Mouse (Mus musculus): Measurements from ENCODE around the gene Cd207. TPM values are rescaled to one million over a fixed set of nuclear protein-coding genes. Genes with fewer than 3 reads are reported as not detected.

Gene Cd207
- polyA plus RNA-seq, 1 experiment, result not detected

GRCm38 (mm10) chr6:83696684-83697083 is 19.0 kb upstream of the Cd207 start:
- peaks cover 63% of the 10 kb centered on the region for H3K27me3 ChIP-seq (ENCODE audit: control insufficient read depth, insufficient read depth, low read length)
- no peak overlapping the region for H3K4me3 ChIP-seq (ENCODE audit: low read depth, low read length)
- TF ChIP-seq POLR2A (IDR thresholded peaks at IDR 0.05; ENCODE audit: low read depth, low read length) (no peak), CTCF (IDR thresholded peaks at IDR 0.05; ENCODE audit: extremely low read depth, insufficient read length, insufficient replicate concordance, low read depth, low read length) (no peak)
- no peaks in the 10 kb centered on the region for H3K4me1 ChIP-seq (ENCODE audit: control insufficient read depth, insufficient read depth, insufficient read length, low read length)
- H3K36me3 ChIP-seq (ENCODE audit: control insufficient read depth, insufficient read depth, low read length), result no peaks in the 10 kb centered on the region
- H3K27ac ChIP-seq (ENCODE audit: insufficient read depth, low read depth, low read length), result no peak overlapping the region
- 3% methylated on average over 7 of the region's 7 CpGs for WGBS

- no peaks in the 10 kb centered on the region for H3K36me3 ChIP-seq (ENCODE audit: control insufficient read depth, insufficient read depth, low read length)
- 5% methylated on average over 3 of the region's 3 CpGs for WGBS
- no peak for TF ChIP-seq POLR2A (IDR thresholded peaks at IDR 0.05; ENCODE audit: low read depth, low read length)
- TF ChIP-seq CTCF (IDR thresholded peaks at IDR 0.05; ENCODE audit: extremely low read depth, insufficient read length, insufficient replicate concordance, low read depth, low read length), result no peak
- no peaks in the 10 kb centered on the region for H3K4me1 ChIP-seq (ENCODE audit: control insufficient read depth, insufficient read depth, insufficient read length, low read length)
- H3K27me3 ChIP-seq (ENCODE audit: control insufficient read depth, insufficient read depth, low read length), result peaks cover 66% of the 10 kb centered on the region
- no peak overlapping the region for H3K27ac ChIP-seq (ENCODE audit: insufficient read depth, low read depth, low read length)
- H3K4me3 ChIP-seq (ENCODE audit: low read depth, low read length), result no peak overlapping the region
Observed at GRCm38 (mm10) chr6:83695731-83696130, 18.1 kb upstream of the Cd207 start.

DNA sequence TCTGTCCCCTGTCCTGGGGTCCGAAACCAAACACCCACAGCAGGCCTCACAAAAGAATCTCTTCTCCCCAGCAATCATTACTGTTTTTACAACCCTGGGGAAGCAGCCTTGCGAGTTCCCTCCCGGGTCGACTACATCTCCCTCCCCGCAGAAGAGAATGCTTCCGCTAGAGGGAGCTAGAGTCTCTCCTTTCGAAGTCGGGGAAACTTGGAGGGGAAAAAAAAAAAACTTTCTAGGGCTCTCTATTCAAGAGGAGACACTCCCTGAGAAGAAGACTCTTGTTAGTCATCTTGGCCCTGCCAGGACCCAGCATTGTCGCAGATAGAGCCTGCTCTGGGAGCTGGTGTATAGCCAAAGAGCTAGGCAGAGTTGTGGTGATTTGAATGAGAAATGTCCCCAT is 16.2 kb upstream of the Cd207 start:
- Histone ChIP-seq H3K4me3 (ENCODE audit: low read depth, low read length) (no peak overlapping the region), H3K36me3 (ENCODE audit: control insufficient read depth, insufficient read depth, low read length) (no peaks in the 10 kb centered on the region), H3K27me3 (ENCODE audit: control insufficient read depth, insufficient read depth, low read length) (peaks cover 55% of the 10 kb centered on the region), H3K27ac (ENCODE audit: insufficient read depth, low read depth, low read length) (no peak overlapping the region), H3K4me1 (ENCODE audit: control insufficient read depth, insufficient read depth, insufficient read length, low read length) (no peaks in the 10 kb centered on the region)
- 2% methylated on average over 9 of the region's 9 CpGs for WGBS
- TF ChIP-seq CTCF (IDR thresholded peaks at IDR 0.05; ENCODE audit: extremely low read depth, insufficient read length, insufficient replicate concordance, low read depth, low read length), result peak; percentile 85; the same call in 1 of the 2 replicates
- no peak for TF ChIP-seq POLR2A (IDR thresholded peaks at IDR 0.05; ENCODE audit: low read depth, low read length)

DNA sequence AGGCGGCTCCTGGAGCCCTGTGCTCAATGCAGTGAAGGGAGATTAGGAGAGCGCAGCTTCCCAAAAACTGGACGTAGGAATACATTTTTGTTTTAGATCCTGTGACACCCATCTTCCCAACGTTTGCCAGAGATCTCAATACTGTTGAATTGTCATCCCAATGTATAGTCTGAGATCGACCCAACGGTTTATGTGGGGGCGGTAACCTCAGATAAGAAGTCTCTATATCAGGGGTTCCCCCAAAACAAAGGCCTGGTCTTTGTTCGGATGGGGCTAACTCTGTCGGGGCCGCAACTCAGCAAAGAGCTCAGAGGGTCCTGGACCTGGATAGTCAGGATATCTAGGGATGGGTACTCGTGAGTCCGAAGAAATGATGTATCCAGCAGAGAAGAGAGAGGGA is 15.3 kb upstream of the Cd207 start:
- 7% methylated on average over 12 of the region's 12 CpGs for WGBS
- H3K4me3 ChIP-seq (ENCODE audit: low read depth, low read length), result no peak overlapping the region
- H3K36me3 ChIP-seq (ENCODE audit: control insufficient read depth, insufficient read depth, low read length), result no peaks in the 10 kb centered on the region
- no peaks in the 10 kb centered on the region for H3K4me1 ChIP-seq (ENCODE audit: control insufficient read depth, insufficient read depth, insufficient read length, low read length)
- no peak overlapping the region for H3K27ac ChIP-seq (ENCODE audit: insufficient read depth, low read depth, low read length)
- peaks cover 47% of the 10 kb centered on the region for H3K27me3 ChIP-seq (ENCODE audit: control insufficient read depth, insufficient read depth, low read length)
- TF ChIP-seq CTCF (IDR thresholded peaks at IDR 0.05; ENCODE audit: extremely low read depth, insufficient read length, insufficient replicate concordance, low read depth, low read length), result no peak
- TF ChIP-seq POLR2A (IDR thresholded peaks at IDR 0.05; ENCODE audit: low read depth, low read length), result no peak

DNA sequence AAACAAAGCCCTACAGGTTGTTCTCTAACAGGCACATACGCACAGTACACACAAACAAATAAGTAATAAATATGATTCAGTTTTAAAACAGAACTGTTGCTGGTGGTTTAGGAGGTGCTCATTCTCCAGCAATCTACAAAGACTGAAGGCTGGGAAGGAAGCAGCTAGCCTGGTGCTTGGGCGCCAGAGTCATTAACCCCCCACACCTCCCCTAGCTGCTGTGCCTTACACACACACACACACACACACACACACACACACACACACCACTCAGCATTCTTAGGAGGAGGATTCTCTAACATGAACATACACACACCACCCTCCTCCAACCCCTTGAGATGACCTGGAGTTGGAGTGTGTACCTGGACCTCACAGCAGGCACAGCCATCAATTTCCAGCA is 13.3 kb upstream of the Cd207 start:
- Histone ChIP-seq H3K4me3 (ENCODE audit: low read depth, low read length) (no peak overlapping the region), H3K4me1 (ENCODE audit: control insufficient read depth, insufficient read depth, insufficient read length, low read length) (no peaks in the 10 kb centered on the region), H3K36me3 (ENCODE audit: control insufficient read depth, insufficient read depth, low read length) (no peaks in the 10 kb centered on the region), H3K27ac (ENCODE audit: insufficient read depth, low read depth, low read length) (no peak overlapping the region), H3K27me3 (ENCODE audit: control insufficient read depth, insufficient read depth, low read length) (peaks cover 34% of the 10 kb centered on the region)
- 39% methylated on average over 2 of the region's 2 CpGs for WGBS
- TF ChIP-seq POLR2A (IDR thresholded peaks at IDR 0.05; ENCODE audit: low read depth, low read length) (no peak), CTCF (IDR thresholded peaks at IDR 0.05; ENCODE audit: extremely low read depth, insufficient read length, insufficient replicate concordance, low read depth, low read length) (no peak)

DNA sequence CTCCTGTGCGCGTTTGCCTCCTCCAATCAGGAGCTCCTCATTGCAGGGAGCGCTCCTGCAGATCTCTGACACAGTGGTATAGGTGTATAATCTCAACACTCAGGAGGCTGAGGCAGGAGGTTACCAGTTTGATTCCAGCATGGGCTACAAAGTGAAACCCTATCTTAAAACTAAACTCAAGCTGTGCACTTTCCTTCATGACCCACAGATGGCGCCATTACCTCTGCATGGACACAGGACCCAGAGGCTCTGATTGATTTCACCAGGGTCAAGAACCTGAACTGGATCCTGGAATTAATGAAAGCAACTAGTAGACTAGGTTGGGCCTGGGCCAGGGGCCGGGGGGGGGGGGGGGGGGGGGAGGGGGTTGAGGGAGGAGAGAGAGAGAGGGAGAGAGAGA is 12.6 kb upstream of the Cd207 start:
- TF ChIP-seq POLR2A (IDR thresholded peaks at IDR 0.05; ENCODE audit: low read depth, low read length) (no peak), CTCF (IDR thresholded peaks at IDR 0.05; ENCODE audit: extremely low read depth, insufficient read length, insufficient replicate concordance, low read depth, low read length) (peak; percentile 49; the same call in 1 of the 2 replicates)

GRCm38 (mm10) chr6:83689374-83689773 is 11.7 kb upstream of the Cd207 start:
- Histone ChIP-seq H3K36me3 (ENCODE audit: control insufficient read depth, insufficient read depth, low read length) (no peaks in the 10 kb centered on the region), H3K4me3 (ENCODE audit: low read depth, low read length) (no peak overlapping the region), H3K27ac (ENCODE audit: insufficient read depth, low read depth, low read length) (no peak overlapping the region), H3K27me3 (ENCODE audit: control insufficient read depth, insufficient read depth, low read length) (peaks cover 30% of the 10 kb centered on the region), H3K4me1 (ENCODE audit: control insufficient read depth, insufficient read depth, insufficient read length, low read length) (no peaks in the 10 kb centered on the region)
- TF ChIP-seq POLR2A (IDR thresholded peaks at IDR 0.05; ENCODE audit: low read depth, low read length), result no peak
- 76% methylated on average over 4 of the region's 4 CpGs for WGBS

More for the DNA sequence above, 12.6 kb upstream of the Cd207 start:
- Histone ChIP-seq H3K27me3 (ENCODE audit: control insufficient read depth, insufficient read depth, low read length) (peaks cover 31% of the 10 kb centered on the region), H3K27ac (ENCODE audit: insufficient read depth, low read depth, low read length) (no peak overlapping the region), H3K36me3 (ENCODE audit: control insufficient read depth, insufficient read depth, low read length) (no peaks in the 10 kb centered on the region), H3K4me1 (ENCODE audit: control insufficient read depth, insufficient read depth, insufficient read length, low read length) (no peaks in the 10 kb centered on the region), H3K4me3 (ENCODE audit: low read depth, low read length) (no peak overlapping the region)
- WGBS, result 15% methylated on average over 4 of the region's 5 CpGs

- H3K4me1 ChIP-seq (ENCODE audit: control insufficient read depth, insufficient read depth, insufficient read length, low read length), result no peaks in the 10 kb centered on the region
- no peak overlapping the region for H3K27ac ChIP-seq (ENCODE audit: insufficient read depth, low read depth, low read length)
- H3K4me3 ChIP-seq (ENCODE audit: low read depth, low read length), result no peak overlapping the region
- 4% methylated on average over 4 of the region's 4 CpGs for WGBS
- TF ChIP-seq CTCF (IDR thresholded peaks at IDR 0.05; ENCODE audit: extremely low read depth, insufficient read length, insufficient replicate concordance, low read depth, low read length) (peak; percentile 59; the same call in 1 of the 2 replicates), POLR2A (IDR thresholded peaks at IDR 0.05; ENCODE audit: low read depth, low read length) (no peak)
- H3K27me3 ChIP-seq (ENCODE audit: control insufficient read depth, insufficient read depth, low read length), result no peaks in the 10 kb centered on the region
- H3K36me3 ChIP-seq (ENCODE audit: control insufficient read depth, insufficient read depth, low read length), result no peaks in the 10 kb centered on the region
Observed at GRCm38 (mm10) chr6:83673395-83673794, 4.3 kb downstream of the Cd207 start.

Data from small intestine, adult 2 months (tissue).